Mouse (Mus musculus): ENCODE data around the gene Prr29.

DNA sequence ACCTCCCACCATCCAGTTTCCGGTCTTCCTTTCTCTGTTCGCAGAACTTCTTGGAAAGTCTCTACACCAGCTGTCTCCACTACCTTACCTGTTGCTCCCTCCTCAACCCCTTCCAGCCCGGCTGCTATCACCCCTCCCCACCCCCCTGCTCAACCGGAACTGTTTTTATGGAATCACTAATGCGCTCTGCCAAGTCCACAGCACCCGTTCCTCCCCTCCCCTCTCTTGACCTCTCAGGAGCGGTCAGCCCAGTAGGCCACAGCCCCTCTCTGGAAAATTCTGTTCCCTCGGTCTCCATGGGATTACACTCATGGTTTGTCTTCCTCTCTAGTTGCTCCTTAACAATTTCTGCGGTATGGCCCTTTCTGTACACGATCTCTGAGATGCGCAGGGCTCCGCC, 12.1 kb upstream of the Prr29 start, which contains the start of gene Scn4a:
- TF ChIP-seq CHD2 (IDR thresholded peaks at IDR 0.05; ENCODE audit: low read depth, low read length): no peak
- TF ChIP-seq HCFC1 (IDR thresholded peaks at IDR 0.05; ENCODE audit: borderline replicate concordance, insufficient read depth, low read length): no peak
